Mouse (Mus musculus) liver, embryonic 11.5 days (tissue): Measurements from ENCODE around the gene Gimap1. TPM values are rescaled to one million over a fixed set of nuclear protein-coding genes. Genes with fewer than 3 reads are reported as not detected.

ENCODE experiments used
- ATAC-seq: fragments of 200-750 bp; cut with Nextera tagmentation; replicated peaks from 2 replicates; pipeline ENCODE4 v1.8.0; 2017; ENCODE audit warnings: moderate number of reproducible peaks, mild to moderate bottlenecking, moderate TSS enrichment, moderate library complexity; ENCODE audit not compliant: low FRiP score
- DNase-seq: peaks from one replicate; pipeline ENCODE4 v3.0.0-alpha.2; 2017; ENCODE audit warnings: low spot score
- H3K27ac ChIP-seq: fragments of 300-500 bp; sonication (generic); 2 replicates; pipeline ENCODE4 v1.5.1; 2014; ENCODE audit warnings: mild to moderate bottlenecking, low read depth, low read length, control low read depth
- H3K27me3 ChIP-seq: fragments of 300-500 bp; sonication (generic); replicated peaks from 2 replicates; pipeline ENCODE4 v1.6.1; 2014; ENCODE audit warnings: low read length, mixed read lengths; ENCODE audit not compliant: control insufficient read depth, insufficient read depth
- H3K36me3 ChIP-seq: fragments of 300-500 bp; sonication (generic); 2 replicates; pipeline ENCODE4 v1.6.1; 2014; ENCODE audit warnings: mild to moderate bottlenecking, low read length, moderate library complexity, mixed read lengths; ENCODE audit not compliant: control insufficient read depth, insufficient read depth
- H3K4me1 ChIP-seq: fragments of 300-500 bp; sonication (generic); replicated peaks from 2 replicates; pipeline ENCODE4 v1.6.1; 2014; ENCODE audit warnings: low read length, mixed read lengths; ENCODE audit not compliant: control insufficient read depth, insufficient read depth
- H3K4me2 ChIP-seq: fragments of 300-500 bp; sonication (generic); 2 replicates; pipeline ENCODE4 v1.6.1; 2014; ENCODE audit warnings: mild to moderate bottlenecking, control low read depth, moderate library complexity
- H3K4me3 ChIP-seq: fragments of 300-500 bp; sonication (generic); 2 replicates; pipeline ENCODE4 v1.5.1; 2014; ENCODE audit warnings: low read depth, low read length, control low read depth
- H3K9ac ChIP-seq: fragments of 300-500 bp; sonication (generic); 2 replicates; pipeline ENCODE4 v1.6.1; 2014; ENCODE audit warnings: low read depth, low read length, control low read depth
- H3K9me3 ChIP-seq: fragments of 300-500 bp; sonication (generic); 2 replicates; pipeline ENCODE4 v1.6.1; 2016; ENCODE audit warnings: low read length, inconsistent platforms, mixed read lengths; ENCODE audit not compliant: control insufficient read depth
- WGBS: fragments of 180-500 bp; shearing (Covaris S2); extraction: QIAGEN DNeasy Blood & Tissue Kit; methylation state at CpG from one replicate; pipeline ENCODE4 v1.1.7; 2014; 5-methylcytosine and 5-hydroxymethylcytosine counted together
- polyA plus RNA-seq: library from polyadenylated mRNA; unstranded; fragments of >200 nt; fragmentation: Nextera tagmentation; extraction: Ambion mirVana; gene quantifications from 2 replicates; pipeline ENCODE4 v1.2.1, GENCODE M21; 2014

Gimap1 gene
- polyA plus RNA-seq, 1 experiment from 2014 or later, result 14.1 TPM

DNA sequence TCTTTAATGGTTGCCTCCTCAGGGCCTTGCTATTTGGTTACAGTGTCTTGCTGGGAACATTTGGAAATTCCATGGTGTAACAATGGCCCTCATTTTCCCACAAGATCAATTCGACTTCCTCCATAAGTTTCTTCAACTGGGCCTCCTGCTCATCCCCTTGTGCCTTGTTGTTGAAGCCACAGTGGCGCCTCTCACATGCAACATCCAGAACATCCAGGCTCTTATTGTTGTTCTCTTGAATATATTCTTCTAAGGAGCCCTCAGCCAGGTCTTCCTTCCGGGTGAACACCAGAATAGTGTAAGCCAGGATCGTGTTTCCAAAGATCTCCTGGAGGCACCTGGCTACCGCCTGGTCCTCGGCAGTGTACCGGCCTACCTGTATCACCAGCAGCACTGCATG, 36.7 kb upstream of the Gimap1 start:
- no peaks in the 10 kb centered on the region for H3K9me3 ChIP-seq
- no peak overlapping the region for H3K27ac ChIP-seq
- H3K4me2 ChIP-seq, result no peak overlapping the region
- ATAC-seq (no peak), DNase-seq (no peak)
- H3K4me3 ChIP-seq, result no peak overlapping the region
- H3K9ac ChIP-seq, result no peak overlapping the region
- WGBS, result 84% methylated on average over 7 of the region's 7 CpGs
- H3K27me3 ChIP-seq, result no peaks in the 10 kb centered on the region; the same call in 1 of the 2 replicates
- no peaks in the 10 kb centered on the region for H3K36me3 ChIP-seq
- no peaks in the 10 kb centered on the region for H3K4me1 ChIP-seq

DNA sequence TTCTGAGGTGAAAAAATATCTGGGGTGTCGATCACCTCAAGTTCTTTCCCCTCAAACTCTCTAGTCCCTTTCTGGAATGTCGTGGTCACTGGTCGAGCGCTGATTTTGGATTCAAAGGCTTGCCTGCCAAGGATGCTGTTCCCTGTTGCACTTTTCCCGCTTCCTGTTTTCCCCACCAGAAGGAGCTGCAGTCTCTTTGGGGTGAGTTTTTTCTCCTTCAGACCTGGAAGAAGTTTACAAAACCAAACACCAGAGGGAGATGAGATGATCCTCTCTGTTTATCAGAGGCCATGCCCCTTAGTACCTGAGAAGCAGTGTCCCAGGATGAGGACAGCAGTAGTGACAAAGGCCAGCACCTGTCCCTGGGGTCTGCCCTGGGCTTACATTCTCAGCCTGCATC, 36.3 kb upstream of the Gimap1 start:
- Histone ChIP-seq H3K9ac (no peak overlapping the region), H3K27me3 (no peaks in the 10 kb centered on the region; the same call in 1 of the 2 replicates), H3K36me3 (no peaks in the 10 kb centered on the region), H3K27ac (no peak overlapping the region), H3K9me3 (no peaks in the 10 kb centered on the region), H3K4me1 (no peaks in the 10 kb centered on the region), H3K4me2 (no peak overlapping the region), H3K4me3 (no peak overlapping the region)
- WGBS, result 78% methylated on average over 5 of the region's 5 CpGs
- no peak for DNase-seq
- ATAC-seq, result no peak

DNA sequence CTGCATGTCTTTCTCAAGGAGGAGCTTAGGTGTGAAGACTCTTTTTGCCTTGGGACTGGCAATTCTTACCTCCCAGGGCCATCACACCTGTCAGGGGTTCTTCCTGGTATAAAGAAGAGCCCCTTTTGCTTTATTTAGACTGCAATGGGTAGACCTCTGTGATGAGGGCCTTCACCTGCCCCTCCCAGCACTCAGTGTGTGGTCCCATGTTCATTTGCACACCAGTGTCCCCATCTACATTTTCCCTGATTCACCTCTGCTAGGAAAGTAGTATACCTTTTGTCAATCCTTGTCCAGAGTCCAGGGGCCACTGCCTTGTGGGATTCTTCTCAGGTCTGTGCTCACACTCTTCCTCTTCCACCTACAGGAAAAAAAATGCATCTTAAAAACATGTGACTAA, 34.7 kb upstream of the Gimap1 start:
- Histone ChIP-seq H3K4me1 (no peaks in the 10 kb centered on the region), H3K4me2 (no peak overlapping the region), H3K27me3 (no peaks in the 10 kb centered on the region; the same call in 1 of the 2 replicates), H3K9me3 (no peaks in the 10 kb centered on the region), H3K4me3 (no peak overlapping the region), H3K9ac (no peak overlapping the region), H3K27ac (no peak overlapping the region), H3K36me3 (no peaks in the 10 kb centered on the region)
- no peak for DNase-seq
- no peak for ATAC-seq

DNA sequence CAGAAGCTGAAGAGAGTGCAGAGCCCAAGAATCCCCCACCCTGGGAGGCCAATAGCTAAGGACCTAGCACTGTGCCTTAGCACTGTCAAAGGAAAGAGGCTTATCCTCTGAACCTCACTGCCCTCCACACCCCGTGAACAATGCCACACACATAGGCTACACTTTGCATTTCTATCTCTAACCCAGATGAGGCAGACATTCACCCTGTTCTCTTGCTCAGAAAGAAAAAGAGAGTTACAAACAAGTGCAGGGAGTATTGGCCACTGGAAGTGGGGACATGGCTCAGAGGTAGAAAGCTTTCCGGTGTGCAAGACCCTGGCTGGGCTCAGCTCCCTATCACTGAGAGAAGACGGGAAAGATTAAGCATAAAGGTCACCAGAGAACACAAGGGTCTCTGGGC, 32.7 kb upstream of the Gimap1 start:
- Histone ChIP-seq H3K4me3 (peak overlapping the region; percentile 5; the same call in 1 of the 2 replicates), H3K9me3 (no peaks in the 10 kb centered on the region), H3K27ac (no peak overlapping the region), H3K9ac (no peak overlapping the region), H3K4me1 (no peaks in the 10 kb centered on the region), H3K4me2 (peak overlapping the region; percentile 20), H3K27me3 (no peaks in the 10 kb centered on the region), H3K36me3 (no peaks in the 10 kb centered on the region)
- 58% methylated on average over 3 of the region's 3 CpGs for WGBS
- DNase-seq, result no peak
- ATAC-seq, result no peak

DNA sequence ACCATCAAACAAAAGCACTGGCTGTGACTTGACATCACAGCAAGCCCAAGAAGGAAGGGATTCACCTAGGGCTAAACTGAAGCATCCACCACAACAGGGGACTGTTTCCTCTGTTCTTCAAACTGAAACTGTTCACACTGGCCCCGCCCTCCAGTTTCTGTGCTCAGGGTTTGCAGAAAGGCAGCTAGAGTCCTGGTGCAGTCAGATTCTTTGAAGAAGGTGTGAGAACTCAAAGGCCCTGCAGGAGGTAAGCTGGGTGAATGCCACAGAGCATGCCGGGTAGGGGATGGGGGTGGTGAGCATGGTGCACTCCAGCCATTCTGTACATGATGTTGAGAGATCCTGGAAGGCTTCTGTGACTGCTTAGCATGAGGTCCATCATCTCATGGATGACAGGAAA, 20.4 kb upstream of the Gimap1 start, which contains the start of the genes Gm28053 and Gimap7:
Gm28053 (plus strand) TSS at position 153 of the 400 bp plus-strand sequence.
Gimap7 (plus strand) TSS at position 167 of the 400 bp plus-strand sequence.
- H3K4me1 ChIP-seq, result no peaks in the 10 kb centered on the region
- WGBS, result 53% methylated on average over 2 of the region's 2 CpGs
- H3K36me3 ChIP-seq, result no peaks in the 10 kb centered on the region
- no peak within 1 kb of the TSS for H3K9ac ChIP-seq
- no peak within 1 kb of the TSS for H3K27ac ChIP-seq
- no peaks in the 10 kb centered on the region for H3K9me3 ChIP-seq
- H3K4me3 ChIP-seq, result no peak within 1 kb of the TSS
- no peaks in the 10 kb centered on the region for H3K27me3 ChIP-seq
- ATAC-seq (no peak), DNase-seq (no peak)
- no peak within 1 kb of the TSS for H3K4me2 ChIP-seq

DNA sequence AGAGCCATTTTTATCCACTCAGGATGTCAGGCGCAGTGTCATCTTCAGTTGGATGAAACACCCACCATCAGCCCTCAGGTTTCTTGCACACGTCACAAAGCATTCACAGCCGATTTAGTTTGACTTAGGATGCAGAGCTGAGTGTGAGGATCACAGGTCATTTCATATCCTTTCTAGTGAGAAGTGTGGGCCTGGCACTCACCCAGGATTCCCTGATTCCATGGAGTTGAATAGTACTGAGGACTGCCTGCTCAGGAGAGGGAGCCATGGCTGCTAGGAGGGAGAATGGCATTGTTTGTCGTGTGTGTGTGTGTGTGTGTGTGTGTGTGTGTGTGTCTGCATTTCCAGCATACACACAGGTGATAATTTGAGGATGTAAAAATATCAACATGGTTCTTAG, 18.5 kb upstream of the Gimap1 start:
- 75% methylated on average over 4 of the region's 4 CpGs for WGBS
- Histone ChIP-seq H3K9ac (no peak overlapping the region), H3K9me3 (no peaks in the 10 kb centered on the region), H3K4me2 (no peak overlapping the region), H3K4me3 (no peak overlapping the region), H3K27ac (no peak overlapping the region), H3K27me3 (no peaks in the 10 kb centered on the region), H3K4me1 (no peaks in the 10 kb centered on the region), H3K36me3 (no peaks in the 10 kb centered on the region)
- ATAC-seq (no peak), DNase-seq (no peak)

DNA sequence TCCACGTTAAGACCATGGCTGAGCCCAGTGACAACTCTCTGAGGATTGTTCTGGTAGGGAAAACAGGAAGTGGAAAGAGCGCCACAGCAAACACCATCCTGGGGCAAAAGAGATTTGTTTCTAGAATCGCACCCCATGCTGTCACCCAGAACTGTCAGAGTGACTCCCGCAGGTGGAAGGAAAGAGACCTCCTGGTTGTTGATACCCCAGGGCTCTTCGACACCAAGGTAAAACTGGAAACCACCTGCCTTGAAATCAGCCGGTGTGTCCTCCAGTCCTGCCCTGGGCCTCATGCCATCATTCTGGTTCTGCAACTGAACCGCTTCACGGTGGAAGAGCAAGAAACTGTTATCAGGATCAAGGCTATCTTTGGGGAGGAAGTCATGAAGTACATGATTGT, 15.4 kb upstream of the Gimap1 start:
- Histone ChIP-seq H3K27me3 (no peaks in the 10 kb centered on the region), H3K4me2 (no peak overlapping the region), H3K4me1 (no peaks in the 10 kb centered on the region), H3K27ac (no peak overlapping the region), H3K4me3 (no peak overlapping the region), H3K36me3 (no peaks in the 10 kb centered on the region), H3K9ac (no peak overlapping the region), H3K9me3 (no peaks in the 10 kb centered on the region)
- DNase-seq, result no peak
- no peak for ATAC-seq
- 72% methylated on average over 8 of the region's 8 CpGs for WGBS

DNA sequence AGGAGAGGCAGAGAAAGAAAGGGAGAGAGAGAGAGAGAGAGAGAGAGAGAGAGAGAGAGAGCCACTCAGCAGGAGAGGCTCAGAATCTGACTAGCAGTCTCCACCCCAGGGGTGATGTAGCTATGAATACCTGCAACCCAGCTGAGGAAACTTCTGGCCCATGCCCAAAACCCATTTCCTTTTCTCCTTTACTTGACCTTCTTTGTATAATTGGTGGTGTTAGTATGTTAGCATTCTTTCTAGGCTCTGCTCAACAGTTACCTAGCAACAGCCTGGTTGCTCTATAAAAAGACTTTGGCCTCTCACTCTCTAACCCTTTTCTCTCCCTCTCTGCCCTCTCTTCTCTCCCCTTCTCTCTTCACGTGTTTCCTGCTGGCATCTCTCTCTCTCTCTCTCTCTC, 13.4 kb upstream of the Gimap1 start:
- Histone ChIP-seq H3K27me3 (no peaks in the 10 kb centered on the region), H3K9me3 (no peaks in the 10 kb centered on the region), H3K9ac (no peak overlapping the region), H3K4me1 (no peaks in the 10 kb centered on the region), H3K27ac (no peak overlapping the region), H3K4me3 (no peak overlapping the region), H3K36me3 (no peaks in the 10 kb centered on the region), H3K4me2 (no peak overlapping the region)
- WGBS, result 20% methylated on average over 1 of the region's 1 CpGs
- no peak for ATAC-seq
- no peak for DNase-seq

DNA sequence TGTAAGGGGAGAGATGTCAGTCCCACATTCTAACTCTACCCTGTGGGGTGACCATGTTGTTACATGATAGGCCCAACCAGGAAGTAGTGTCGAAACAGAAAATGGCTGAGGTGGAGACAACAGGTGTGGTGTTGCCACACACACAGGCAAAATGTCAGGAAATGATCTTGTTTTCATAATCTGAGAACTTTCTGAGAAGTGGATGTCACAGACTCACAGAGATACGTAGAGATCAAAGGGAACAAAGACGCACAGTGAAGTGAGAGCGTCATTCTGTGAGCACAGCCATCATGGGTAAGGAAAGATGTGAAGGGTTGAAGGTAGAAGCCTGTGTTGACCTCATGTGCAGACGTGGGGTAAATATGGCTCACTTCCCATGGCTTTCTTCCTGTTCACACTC, 11.1 kb upstream of the Gimap1 start:
- Histone ChIP-seq H3K27me3 (no peaks in the 10 kb centered on the region), H3K4me1 (no peaks in the 10 kb centered on the region), H3K4me3 (no peak overlapping the region), H3K4me2 (no peak overlapping the region), H3K9ac (no peak overlapping the region), H3K36me3 (no peaks in the 10 kb centered on the region), H3K9me3 (no peaks in the 10 kb centered on the region), H3K27ac (no peak overlapping the region)
- DNase-seq (no peak), ATAC-seq (no peak)
- 82% methylated on average over 5 of the region's 5 CpGs for WGBS
